Mouse (Mus musculus) lung, postnatal 25 days (tissue): ENCODE data around the gene Ak4.

Source experiments
- DNase-seq: peaks from one replicate; pipeline ENCODE4 v3.0.0; 2022; ENCODE audit warnings: low spot score

Ak4 gene

GRCm38 (mm10) chr4:101511768-101512521 is 92.9 kb downstream of the Ak4 start:
- no peak for DNase-seq

- no peak for DNase-seq
Measured at GRCm38 (mm10) chr4:101513251-101513650, 94.2 kb downstream of the Ak4 start.

GRCm38 (mm10) chr4:101515853-101516252 is 96.8 kb downstream of the Ak4 start:
- DNase-seq: no peak
